Mouse (Mus musculus): ENCODE data around the gene Taar7e. TPM values are rescaled to one million over a fixed set of nuclear protein-coding genes. Genes with fewer than 3 reads are reported as not detected.
"Not testable (repeated sequence)": the region's sequence is repeated elsewhere in the genome, so short reads cannot be mapped to it uniquely, and the experiment has no call there.

Gene Taar7e
- total and polyA plus RNA-seq, 3 experiments = 0.33 TPM; not detected in 2

GRCm38 (mm10) chr10:24026922-24027321 is 10.5 kb upstream of the Taar7e start, which contains the start of gene Taar7d:
Gene Taar7d, plus strand, starts transcription at chr10:24027222.
- Histone ChIP-seq H3K4me3 (ENCODE audit: low read depth, low read length) (no peak within 1 kb of the TSS), H3K36me3 (replicated peaks) (no peaks in the 10 kb centered on the region), H3K9me3 (replicated peaks) (no peaks in the 10 kb centered on the region), H3K27me3 (ENCODE audit: insufficient read depth, low read length) (no peaks in the 10 kb centered on the region), H3K4me1 (ENCODE audit: insufficient read depth, low read depth, low read length) (no peaks in the 10 kb centered on the region)
- ATAC-seq (ENCODE audit: extremely low read depth, insufficient number of reproducible peaks, low FRiP score, poor library complexity, severe bottlenecking) = no peak
- TF ChIP-seq POLR2AphosphoS5 (IDR thresholded peaks at IDR 0.05; ENCODE audit: insufficient replicate concordance, low read depth, low read length) (no peak), GATA1 (IDR thresholded peaks at IDR 0.05; ENCODE audit: borderline replicate concordance, low read length) (no peak), TAL1 (conservative IDR thresholded peaks at IDR 0.05; ENCODE audit: low read depth, low read length) (no peak)
- DNase-seq (ENCODE audit: low spot score) = no peak

DNA sequence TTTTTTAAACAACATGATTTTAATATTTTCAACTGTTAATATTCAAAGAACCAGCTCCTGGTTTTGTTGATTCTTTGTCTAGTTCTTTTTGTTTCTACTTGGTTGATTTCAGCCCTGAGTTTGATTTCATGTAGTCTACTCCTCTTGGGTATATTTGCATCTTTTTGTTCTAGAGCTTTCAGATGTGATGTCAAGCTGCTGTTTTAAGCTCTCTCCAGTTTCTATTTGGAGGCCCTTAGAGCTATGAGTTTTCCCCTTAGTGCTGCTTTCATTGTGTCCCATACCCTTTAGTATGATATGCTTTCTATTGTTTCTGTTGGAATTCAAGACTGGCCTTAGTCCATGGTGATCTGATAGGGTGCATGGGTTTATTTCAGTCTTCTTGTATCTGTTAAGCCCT is 6.1 kb upstream of the Taar7e start:
- no peak for DNase-seq (ENCODE audit: low spot score)
- TF ChIP-seq POLR2AphosphoS5 (IDR thresholded peaks at IDR 0.05; ENCODE audit: insufficient replicate concordance, low read depth, low read length) = no peak
- TF ChIP-seq CTCF (IDR thresholded peaks at IDR 0.05; ENCODE audit: low read depth, low read length) = no peak
- no peak for TF ChIP-seq GATA1 (IDR thresholded peaks at IDR 0.05; ENCODE audit: borderline replicate concordance, low read length)
- TF ChIP-seq GATA2 (IDR thresholded peaks at IDR 0.05; ENCODE audit: borderline replicate concordance, low read depth, low read length) = no peak
- TF ChIP-seq TAL1 (conservative IDR thresholded peaks at IDR 0.05; ENCODE audit: low read depth, low read length) = no peak

GRCm38 (mm10) chr10:24040120-24040869 is 2.9 kb downstream of the Taar7e start:
- H3K4me3 ChIP-seq (ENCODE audit: low read depth, low read length) = no peak overlapping the region
- no peak for DNase-seq (ENCODE audit: low spot score)
- ATAC-seq (ENCODE audit: extremely low read depth, insufficient number of reproducible peaks, low FRiP score, poor library complexity, severe bottlenecking) = no peak
- no peaks in the 10 kb centered on the region for H3K4me1 ChIP-seq (ENCODE audit: insufficient read depth, low read depth, low read length)
- TF ChIP-seq GATA1 (IDR thresholded peaks at IDR 0.05; ENCODE audit: borderline replicate concordance, low read length) = no peak
- TF ChIP-seq GATA2 (IDR thresholded peaks at IDR 0.05; ENCODE audit: borderline replicate concordance, low read depth, low read length) = no peak
- TF ChIP-seq TAL1 (conservative IDR thresholded peaks at IDR 0.05; ENCODE audit: low read depth, low read length) = no peak
- TF ChIP-seq CTCF (IDR thresholded peaks at IDR 0.05; ENCODE audit: low read depth, low read length) = no peak
- no peak for TF ChIP-seq POLR2AphosphoS5 (IDR thresholded peaks at IDR 0.05; ENCODE audit: insufficient replicate concordance, low read depth, low read length)
- H3K36me3 ChIP-seq (replicated peaks) = no peaks in the 10 kb centered on the region
- no peaks in the 10 kb centered on the region for H3K27me3 ChIP-seq (ENCODE audit: insufficient read depth, low read length)
- no peaks in the 10 kb centered on the region for H3K9me3 ChIP-seq (replicated peaks)

More for the DNA sequence above, 6.1 kb upstream of the Taar7e start:
- Histone ChIP-seq H3K9me3 (replicated peaks) (no peaks in the 10 kb centered on the region), H3K27me3 (ENCODE audit: insufficient read depth, low read length) (no peaks in the 10 kb centered on the region), H3K36me3 (replicated peaks) (no peaks in the 10 kb centered on the region), H3K4me3 (ENCODE audit: low read depth, low read length) (no peak overlapping the region), H3K4me1 (ENCODE audit: insufficient read depth, low read depth, low read length) (no peaks in the 10 kb centered on the region)
- no peak for ATAC-seq (ENCODE audit: extremely low read depth, insufficient number of reproducible peaks, low FRiP score, poor library complexity, severe bottlenecking)

DNA sequence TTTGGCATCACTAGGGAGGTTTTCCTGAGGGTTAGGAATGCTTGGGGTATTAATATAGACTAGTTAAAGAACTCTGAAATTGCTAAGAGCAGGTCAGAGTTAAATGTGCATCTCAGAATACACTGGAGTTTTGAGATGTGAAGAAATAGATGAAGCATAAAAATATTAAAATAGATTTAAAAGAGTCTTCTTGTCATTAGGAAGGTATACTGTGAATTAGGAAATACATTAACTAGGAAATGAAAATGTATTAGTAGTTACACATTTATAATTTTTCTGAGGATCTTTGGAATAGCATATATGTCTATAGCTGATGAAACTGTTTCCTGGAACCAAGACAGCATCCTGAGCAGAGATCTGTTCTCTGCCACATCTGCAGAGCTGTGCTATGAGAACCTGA is 11.8 kb downstream of the Taar7e start, which contains the start of gene Taar7f:
Taar7f (plus strand) TSS at position 301 of the 400 bp plus-strand sequence.
- Histone ChIP-seq H3K4me1 (ENCODE audit: insufficient read depth, low read depth, low read length) (no peaks in the 10 kb centered on the region), H3K4me3 (ENCODE audit: low read depth, low read length) (no peak within 1 kb of the TSS), H3K9me3 (replicated peaks) (no peaks in the 10 kb centered on the region), H3K36me3 (replicated peaks) (no peaks in the 10 kb centered on the region), H3K27me3 (ENCODE audit: insufficient read depth, low read length) (0 out of 2 replicates have a peak, but pooled peaks cover 5% of the 10 kb centered on the region)
- ATAC-seq (ENCODE audit: extremely low read depth, insufficient number of reproducible peaks, low FRiP score, poor library complexity, severe bottlenecking) = no peak
- no peak for DNase-seq (ENCODE audit: low spot score)
- TF ChIP-seq CTCF (IDR thresholded peaks at IDR 0.05; ENCODE audit: low read depth, low read length) (no peak), TAL1 (conservative IDR thresholded peaks at IDR 0.05; ENCODE audit: low read depth, low read length) (no peak), GATA1 (IDR thresholded peaks at IDR 0.05; ENCODE audit: borderline replicate concordance, low read length) (no peak), GATA2 (IDR thresholded peaks at IDR 0.05; ENCODE audit: borderline replicate concordance, low read depth, low read length) (no peak), POLR2AphosphoS5 (IDR thresholded peaks at IDR 0.05; ENCODE audit: insufficient replicate concordance, low read depth, low read length) (no peak)

GRCm38 (mm10) chr10:24052039-24052438 is 14.6 kb downstream of the Taar7e start:
- ATAC-seq (ENCODE audit: extremely low read depth, insufficient number of reproducible peaks, low FRiP score, poor library complexity, severe bottlenecking) (no peak), DNase-seq (ENCODE audit: low spot score) (no peak)
- H3K4me1 ChIP-seq (ENCODE audit: insufficient read depth, low read depth, low read length) = no peaks in the 10 kb centered on the region
- TF ChIP-seq TAL1 (conservative IDR thresholded peaks at IDR 0.05; ENCODE audit: low read depth, low read length) (no peak), GATA2 (IDR thresholded peaks at IDR 0.05; ENCODE audit: borderline replicate concordance, low read depth, low read length) (no peak)
- no peaks in the 10 kb centered on the region for H3K36me3 ChIP-seq (replicated peaks)
- no peaks in the 10 kb centered on the region for H3K27me3 ChIP-seq (ENCODE audit: insufficient read depth, low read length)
- H3K4me3 ChIP-seq (ENCODE audit: low read depth, low read length) = no peak overlapping the region
- H3K9me3 ChIP-seq (replicated peaks) = no peaks in the 10 kb centered on the region

- Histone ChIP-seq H3K27me3 (ENCODE audit: insufficient read depth, low read length) (no peaks in the 10 kb centered on the region), H3K4me1 (ENCODE audit: insufficient read depth, low read depth, low read length) (no peaks in the 10 kb centered on the region), H3K4me3 (ENCODE audit: low read depth, low read length) (no peak overlapping the region), H3K9me3 (replicated peaks) (no peaks in the 10 kb centered on the region), H3K36me3 (replicated peaks) (no peaks in the 10 kb centered on the region)
- ATAC-seq (ENCODE audit: extremely low read depth, insufficient number of reproducible peaks, low FRiP score, poor library complexity, severe bottlenecking) = no peak
- TF ChIP-seq GATA2 (IDR thresholded peaks at IDR 0.05; ENCODE audit: borderline replicate concordance, low read depth, low read length) (no peak), POLR2AphosphoS5 (IDR thresholded peaks at IDR 0.05; ENCODE audit: insufficient replicate concordance, low read depth, low read length) (no peak), GATA1 (IDR thresholded peaks at IDR 0.05; ENCODE audit: borderline replicate concordance, low read length) (no peak), TAL1 (conservative IDR thresholded peaks at IDR 0.05; ENCODE audit: low read depth, low read length) (no peak), CTCF (IDR thresholded peaks at IDR 0.05; ENCODE audit: low read depth, low read length) (no peak)
- DNase-seq (ENCODE audit: low spot score) = no peak
These were observed 21.6 kb downstream of the Taar7e start for GRCm38 (mm10) chr10:24058986-24059385.

GRCm38 (mm10) chr10:24074751-24075150 is 37.3 kb downstream of the Taar7e start:
- not testable (repeated sequence) for H3K4me1 ChIP-seq (ENCODE audit: insufficient read depth, low read depth, low read length); DNase-seq (ENCODE audit: low spot score); H3K9me3 ChIP-seq (replicated peaks); ATAC-seq (ENCODE audit: extremely low read depth, insufficient number of reproducible peaks, low FRiP score, poor library complexity, severe bottlenecking); H3K27me3 ChIP-seq (ENCODE audit: insufficient read depth, low read length); H3K36me3 ChIP-seq (replicated peaks); H3K4me3 ChIP-seq (ENCODE audit: low read depth, low read length)

DNA sequence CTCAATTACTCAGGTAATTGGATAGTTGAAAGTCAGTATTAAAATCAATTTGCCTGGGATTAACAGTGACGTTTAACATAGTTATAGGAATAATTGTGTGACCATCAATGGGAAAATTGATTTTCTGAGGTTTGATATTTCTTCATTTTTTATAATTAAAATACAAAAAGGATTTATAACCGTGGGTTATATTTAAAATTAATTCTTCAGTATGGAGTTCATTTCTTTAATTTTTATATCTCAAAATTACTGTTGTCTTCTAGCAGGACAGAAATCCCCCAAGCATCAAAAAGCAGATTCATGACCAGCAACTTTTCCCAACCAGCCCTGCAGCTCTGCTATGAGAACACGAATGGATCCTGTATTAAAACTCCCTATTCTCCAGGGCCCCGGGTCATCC is 38.8 kb downstream of the Taar7e start, which contains the start of gene Taar8a:
Taar8a (plus strand) TSS at position 301 of the 400 bp plus-strand sequence.
- H3K4me1 ChIP-seq (ENCODE audit: insufficient read depth, low read depth, low read length); H3K36me3 ChIP-seq (replicated peaks); H3K9me3 ChIP-seq (replicated peaks); ATAC-seq (ENCODE audit: extremely low read depth, insufficient number of reproducible peaks, low FRiP score, poor library complexity, severe bottlenecking); DNase-seq (ENCODE audit: low spot score); H3K27me3 ChIP-seq (ENCODE audit: insufficient read depth, low read length); H3K4me3 ChIP-seq (ENCODE audit: low read depth, low read length): not testable (repeated sequence)

Measured in G1E (cell line).